Mouse (Mus musculus) heart, embryonic 10.5 days (tissue): ENCODE measurements at regions not wholly inside any gene's neighbourhood (a gene's known extent, or its start where the extent isn't known, plus 50 kb on each side); places are given as distances from the start of the nearest gene placed in this dataset.

Source experiments
- DNase-seq: peaks from one replicate; pipeline ENCODE4 v3.0.0-alpha.2; 2017; ENCODE audit warnings: low spot score
- H3K27ac ChIP-seq: fragments of 300-500 bp; sonication (generic); 2 replicates; pipeline ENCODE4 v1.5.1; 2016; ENCODE audit warnings: mild to moderate bottlenecking
- H3K27me3 ChIP-seq: fragments of 300-500 bp; sonication (generic); 2 replicates; pipeline ENCODE4 v1.6.1; 2016; ENCODE audit warnings: mild to moderate bottlenecking; ENCODE audit not compliant: poor library complexity, insufficient read depth, severe bottlenecking
- H3K36me3 ChIP-seq: fragments of 300-500 bp; sonication (generic); 2 replicates; pipeline ENCODE4 v1.6.1; 2016; ENCODE audit warnings: mild to moderate bottlenecking, moderate library complexity
- H3K4me1 ChIP-seq: fragments of 300-500 bp; sonication (generic); 2 replicates; pipeline ENCODE4 v1.6.1; 2016; ENCODE audit warnings: mild to moderate bottlenecking
- H3K4me3 ChIP-seq: fragments of 300-500 bp; sonication (generic); 2 replicates; pipeline ENCODE4 v1.5.1; 2016; ENCODE audit warnings: mild to moderate bottlenecking, moderate library complexity
- H3K9me3 ChIP-seq: fragments of 300-500 bp; sonication (generic); 2 replicates; pipeline ENCODE4 v1.6.1; 2016; ENCODE audit warnings: mild to moderate bottlenecking, moderate library complexity
- WGBS: fragments of 180-500 bp; shearing (Covaris S2); methylation state at CpG from one replicate; pipeline ENCODE4 v1.1.7; 2016; 5-methylcytosine and 5-hydroxymethylcytosine counted together

DNA sequence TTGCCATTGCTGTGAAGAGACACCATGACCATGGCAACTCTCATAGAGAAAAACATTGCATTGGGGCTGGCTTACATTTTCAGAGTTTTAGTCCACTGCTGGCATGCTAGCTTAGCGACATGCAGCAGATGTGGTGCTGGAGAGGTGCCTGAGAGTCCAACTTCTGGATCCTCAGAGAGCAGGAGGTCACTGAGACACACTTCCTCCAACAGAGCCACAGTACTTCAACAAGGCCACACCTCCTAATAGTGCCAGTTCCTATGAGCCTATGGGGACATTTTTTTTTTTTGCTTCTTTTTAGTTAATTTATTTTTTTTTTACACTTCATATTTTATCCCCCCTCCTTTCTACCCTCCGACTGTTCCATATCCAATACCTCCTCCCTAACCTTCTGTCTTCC, 120.3 kb downstream of the Ube2e3 start:
- no peak overlapping the region for H3K27ac ChIP-seq
- no peaks in the 10 kb centered on the region for H3K9me3 ChIP-seq
- H3K4me1 ChIP-seq: 0 out of 2 replicates have a peak, but pooled peaks cover 3% of the 10 kb centered on the region
- no peak overlapping the region for H3K4me3 ChIP-seq
- H3K36me3 ChIP-seq: no peaks in the 10 kb centered on the region
- DNase-seq: no peak
- 80% methylated on average over 2 of the region's 2 CpGs for WGBS
- no peaks in the 10 kb centered on the region for H3K27me3 ChIP-seq

DNA sequence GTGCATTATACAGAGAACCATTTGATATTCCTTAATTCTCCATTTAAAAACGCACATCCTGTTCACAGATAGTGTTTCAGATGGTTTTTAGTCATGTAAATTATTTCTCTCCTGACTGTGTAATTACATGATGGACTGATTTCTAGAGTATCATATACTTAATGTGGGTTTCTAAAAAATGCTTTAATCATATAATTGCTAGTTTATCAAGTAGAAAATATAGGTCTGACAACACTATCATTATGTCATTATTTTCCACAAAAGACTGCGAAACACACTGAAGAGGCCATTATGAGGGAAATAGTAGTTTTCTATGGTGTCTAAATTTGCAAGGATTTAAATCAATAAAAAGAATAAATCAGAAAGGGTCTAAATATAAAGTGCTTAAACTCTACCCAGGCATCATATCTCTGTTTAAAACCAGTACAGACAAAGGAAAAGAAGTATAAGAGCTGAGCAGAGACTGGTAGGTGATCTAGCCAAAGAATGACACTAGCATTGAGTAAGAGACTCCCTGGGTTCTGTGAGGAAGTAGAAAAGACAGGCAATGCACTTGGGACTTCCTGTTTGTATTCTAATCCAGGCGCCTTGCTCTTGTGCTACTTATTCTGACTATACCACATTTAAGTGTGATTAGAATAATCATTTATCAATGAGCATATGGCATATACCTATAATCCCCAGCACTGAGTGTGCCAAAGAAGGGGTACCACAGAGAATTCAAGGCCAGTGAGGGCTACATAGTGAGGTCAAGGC, 127.1 kb downstream of the Ube2e3 start:
- no peaks in the 10 kb centered on the region for H3K36me3 ChIP-seq
- 75% methylated on average over 3 of the region's 3 CpGs for WGBS
- H3K4me3 ChIP-seq: no peak overlapping the region
- no peak overlapping the region for H3K27ac ChIP-seq
- no peak for DNase-seq
- 0 out of 2 replicates have a peak, but pooled peaks cover 3% of the 10 kb centered on the region for H3K4me1 ChIP-seq
- no peaks in the 10 kb centered on the region for H3K27me3 ChIP-seq
- no peaks in the 10 kb centered on the region for H3K9me3 ChIP-seq

DNA sequence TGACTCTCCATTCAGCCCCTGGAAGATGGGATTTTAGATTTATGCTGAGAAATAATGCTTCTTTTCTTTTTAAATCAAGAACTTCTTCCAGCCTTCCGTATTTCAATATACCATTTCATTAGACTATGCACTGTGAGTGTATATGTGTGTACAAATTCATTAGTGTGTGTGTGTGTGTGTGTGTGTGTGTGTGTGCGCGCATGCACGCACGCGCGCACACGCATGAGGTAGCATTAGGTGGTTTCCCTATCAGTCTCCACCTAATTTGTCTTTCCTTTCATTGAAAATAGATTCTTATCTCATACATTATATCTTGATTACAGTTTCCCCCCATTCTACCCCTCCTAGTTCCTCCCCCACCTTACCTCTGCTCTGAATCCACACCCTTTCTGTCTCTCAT, 130.7 kb downstream of the Ube2e3 start:
- no peak for DNase-seq
- Histone ChIP-seq H3K4me3 (no peak overlapping the region), H3K27ac (no peak overlapping the region), H3K4me1 (no peaks in the 10 kb centered on the region), H3K9me3 (no peaks in the 10 kb centered on the region), H3K27me3 (no peaks in the 10 kb centered on the region), H3K36me3 (no peaks in the 10 kb centered on the region)
- 96% methylated on average over 8 of the region's 8 CpGs for WGBS

DNA sequence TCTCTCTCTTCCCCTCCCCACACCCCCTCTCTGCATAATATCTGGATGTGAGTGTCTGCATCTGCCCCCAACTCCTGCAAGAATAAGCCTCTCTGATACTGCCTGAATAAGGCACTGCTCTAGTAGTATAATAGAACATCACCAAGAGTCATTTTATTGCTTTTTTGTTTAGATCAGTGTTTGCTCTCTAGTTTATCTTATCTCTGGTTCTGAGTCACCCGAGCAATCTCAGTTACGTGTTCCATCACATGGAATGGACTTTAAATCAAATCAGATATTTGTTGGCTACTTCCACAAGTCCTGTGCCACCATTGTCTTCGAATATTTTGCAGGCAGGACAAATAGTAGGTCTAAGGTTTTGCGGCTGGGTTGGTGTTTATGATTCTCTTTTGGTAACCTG, 131.5 kb downstream of the Ube2e3 start:
- no peaks in the 10 kb centered on the region for H3K9me3 ChIP-seq
- 75% methylated on average over 4 of the region's 4 CpGs for WGBS

DNA sequence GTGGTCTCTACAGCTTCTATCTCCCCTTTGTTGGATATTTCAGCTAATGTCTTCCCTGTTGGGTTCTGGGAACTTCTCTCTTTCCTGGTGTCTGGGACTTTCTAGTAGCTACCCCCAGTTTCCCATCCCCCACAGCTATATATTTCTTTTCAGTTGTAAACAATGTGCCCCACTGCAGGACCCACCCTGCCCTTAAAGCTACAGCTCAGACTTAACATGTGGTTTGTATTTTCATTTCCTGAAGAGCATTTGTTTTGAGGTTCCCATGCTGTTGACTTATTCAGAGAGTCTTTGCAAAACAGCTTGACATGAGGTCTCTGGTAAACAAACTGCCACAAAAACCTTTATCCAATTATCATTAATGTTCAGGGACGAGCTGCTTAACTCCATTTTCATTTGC, 136.9 kb downstream of the Ube2e3 start:
- H3K4me1 ChIP-seq: no peaks in the 10 kb centered on the region
- no peaks in the 10 kb centered on the region for H3K9me3 ChIP-seq
- no peaks in the 10 kb centered on the region for H3K36me3 ChIP-seq
- H3K27ac ChIP-seq: no peak overlapping the region
- no peaks in the 10 kb centered on the region for H3K27me3 ChIP-seq
- no peak overlapping the region for H3K4me3 ChIP-seq
- no peak for DNase-seq
- WGBS: 36% methylated on average over 1 of the region's 1 CpGs

More for the DNA sequence above, 131.5 kb downstream of the Ube2e3 start:
- Histone ChIP-seq H3K27ac (no peak overlapping the region), H3K4me1 (no peaks in the 10 kb centered on the region), H3K27me3 (no peaks in the 10 kb centered on the region), H3K4me3 (no peak overlapping the region), H3K36me3 (no peaks in the 10 kb centered on the region)
- no peak for DNase-seq

- Histone ChIP-seq H3K36me3 (no peaks in the 10 kb centered on the region), H3K4me1 (no peaks in the 10 kb centered on the region), H3K4me3 (no peak overlapping the region), H3K27ac (no peak overlapping the region), H3K9me3 (no peaks in the 10 kb centered on the region), H3K27me3 (no peaks in the 10 kb centered on the region)
- no peak for DNase-seq
- WGBS: 77% methylated on average over 3 of the region's 3 CpGs
Measured at GRCm38 (mm10) chr2:79008642-79009041, 140.7 kb downstream of the Ube2e3 start.

DNA sequence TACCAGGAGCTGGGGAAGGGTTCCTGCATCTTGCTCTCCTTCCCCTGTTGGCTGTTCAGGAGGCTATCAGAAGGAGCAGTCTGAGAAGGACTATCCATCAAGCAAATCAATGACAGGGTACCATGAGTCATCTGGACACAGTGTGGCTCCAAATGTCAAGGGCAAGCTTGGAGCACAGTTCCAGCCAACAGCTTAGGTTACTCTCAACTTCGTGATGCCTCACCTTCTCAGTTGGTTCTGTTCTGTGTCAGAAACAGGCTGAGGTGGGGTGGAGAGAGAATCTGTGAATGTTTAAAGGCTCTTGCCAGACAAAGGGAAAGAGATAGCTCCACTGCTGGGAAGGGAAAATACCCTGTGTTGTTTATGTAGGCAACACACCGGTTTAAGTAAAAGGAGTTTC, 141.9 kb downstream of the Ube2e3 start:
- Histone ChIP-seq H3K36me3 (no peaks in the 10 kb centered on the region), H3K27ac (no peak overlapping the region), H3K9me3 (no peaks in the 10 kb centered on the region), H3K4me1 (no peaks in the 10 kb centered on the region), H3K4me3 (no peak overlapping the region), H3K27me3 (no peaks in the 10 kb centered on the region)
- DNase-seq: no peak
- WGBS: 36% methylated on average over 2 of the region's 2 CpGs

GRCm38 (mm10) chr2:79010273-79010672, 142.3 kb downstream of the Ube2e3 start:
- WGBS: 81% methylated on average over 2 of the region's 2 CpGs
- H3K4me1 ChIP-seq: no peaks in the 10 kb centered on the region

DNA sequence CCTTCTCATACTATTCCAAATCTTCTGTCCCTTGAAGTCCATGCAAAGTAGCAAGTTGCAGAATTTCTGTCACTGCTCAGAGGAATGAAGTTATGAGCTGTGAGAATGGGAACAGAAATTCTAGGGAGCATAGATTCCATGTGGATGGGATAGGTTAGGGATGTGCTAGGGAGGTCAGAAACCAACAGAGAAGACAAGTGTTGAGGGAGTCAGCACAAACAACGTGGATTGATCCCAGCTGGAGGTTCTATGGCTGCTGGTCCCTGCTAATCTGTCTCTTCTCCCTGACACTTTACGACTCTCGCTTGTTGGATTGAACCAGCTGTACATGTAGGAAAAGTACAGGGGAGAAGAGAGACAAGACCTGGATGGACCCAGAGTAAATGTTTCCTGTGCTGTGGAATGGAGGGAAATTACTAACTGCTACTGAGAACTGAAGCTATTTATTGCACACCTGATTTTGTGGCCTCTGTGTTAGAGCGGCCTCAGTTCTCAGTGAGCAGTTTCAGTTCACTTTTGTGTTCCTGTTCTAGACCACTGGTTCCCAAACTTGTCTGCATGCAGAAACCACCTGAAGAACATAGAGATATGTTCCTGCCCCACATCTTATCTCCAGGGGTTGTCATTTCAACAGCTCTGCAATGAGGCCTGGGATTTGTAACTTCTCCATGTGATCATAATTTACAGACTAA, 151.0 kb downstream of the Ube2e3 start:
- no peak for DNase-seq
- Histone ChIP-seq H3K4me3 (no peak overlapping the region), H3K36me3 (no peaks in the 10 kb centered on the region), H3K4me1 (no peaks in the 10 kb centered on the region), H3K27ac (no peak overlapping the region), H3K27me3 (no peaks in the 10 kb centered on the region), H3K9me3 (no peaks in the 10 kb centered on the region)
- WGBS: 72% methylated on average over 4 of the region's 4 CpGs

More at GRCm38 (mm10) chr2:79010273-79010672, 142.3 kb downstream of the Ube2e3 start:
- no peak overlapping the region for H3K4me3 ChIP-seq
- no peaks in the 10 kb centered on the region for H3K27me3 ChIP-seq
- H3K36me3 ChIP-seq: no peaks in the 10 kb centered on the region
- H3K9me3 ChIP-seq: no peaks in the 10 kb centered on the region
- DNase-seq: no peak
- H3K27ac ChIP-seq: no peak overlapping the region

DNA sequence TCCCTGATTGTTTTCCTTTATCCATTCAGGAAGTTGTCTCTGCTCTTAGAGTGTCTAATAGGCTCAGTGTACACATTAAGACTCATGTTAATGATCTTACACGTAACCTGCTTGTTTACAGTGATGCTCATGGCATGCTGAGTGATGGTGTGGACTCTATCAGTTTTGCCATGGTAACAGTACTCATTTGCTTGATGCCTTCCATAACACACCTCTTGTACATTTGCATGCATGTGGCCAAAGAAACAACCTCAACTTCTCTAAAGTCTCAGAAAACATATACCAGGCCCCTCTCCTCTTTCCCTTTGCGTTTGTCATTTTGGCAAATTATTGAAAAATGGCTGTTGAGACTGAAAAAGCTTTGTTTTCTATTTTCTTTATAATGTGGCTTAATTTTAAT, 155.0 kb downstream of the Ube2e3 start:
- no peaks in the 10 kb centered on the region for H3K4me1 ChIP-seq
- no peaks in the 10 kb centered on the region for H3K9me3 ChIP-seq
- H3K27ac ChIP-seq: no peak overlapping the region
- no peaks in the 10 kb centered on the region for H3K36me3 ChIP-seq
- WGBS: 77% methylated on average over 2 of the region's 2 CpGs
- no peak for DNase-seq
- no peaks in the 10 kb centered on the region for H3K27me3 ChIP-seq
- H3K4me3 ChIP-seq: no peak overlapping the region

GRCm38 (mm10) chr2:79025678-79026077, 157.8 kb downstream of the Ube2e3 start:
- 83% methylated on average over 4 of the region's 4 CpGs for WGBS
- Histone ChIP-seq H3K27me3 (no peaks in the 10 kb centered on the region), H3K9me3 (no peaks in the 10 kb centered on the region), H3K4me1 (no peaks in the 10 kb centered on the region), H3K27ac (no peak overlapping the region), H3K36me3 (no peaks in the 10 kb centered on the region), H3K4me3 (no peak overlapping the region)
- no peak for DNase-seq

DNA sequence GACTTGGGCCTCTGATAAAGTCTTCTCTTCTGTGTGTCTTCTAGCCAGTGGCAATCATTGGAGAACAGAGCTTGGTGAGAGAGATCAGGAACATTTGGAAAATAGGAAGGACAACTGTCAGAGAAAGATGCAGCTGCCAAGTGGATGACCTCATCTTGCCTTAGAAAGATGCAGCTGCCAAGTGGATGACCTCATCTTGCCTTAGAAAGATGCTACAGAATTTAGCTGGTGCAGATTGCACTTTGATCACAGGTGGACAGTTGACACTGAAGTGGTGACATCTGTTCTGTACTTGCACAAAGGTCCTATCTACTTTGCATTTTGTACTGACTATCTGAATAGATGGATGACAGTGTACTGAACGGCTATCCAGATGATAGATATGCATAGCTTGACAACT, 163.1 kb downstream of the Ube2e3 start:
- 40% methylated on average over 1 of the region's 1 CpGs for WGBS

GRCm38 (mm10) chr2:79036296-79036695, 168.4 kb downstream of the Ube2e3 start:
- Histone ChIP-seq H3K4me1 (peaks cover 8% of the 10 kb centered on the region; the same call in 1 of the 2 replicates), H3K4me3 (no peak overlapping the region), H3K9me3 (no peaks in the 10 kb centered on the region), H3K36me3 (no peaks in the 10 kb centered on the region), H3K27ac (no peak overlapping the region), H3K27me3 (no peaks in the 10 kb centered on the region)
- DNase-seq: no peak
- 82% methylated on average over 2 of the region's 2 CpGs for WGBS

More for the DNA sequence above, 163.1 kb downstream of the Ube2e3 start:
- Histone ChIP-seq H3K9me3 (no peaks in the 10 kb centered on the region), H3K27me3 (no peaks in the 10 kb centered on the region), H3K4me1 (no peaks in the 10 kb centered on the region), H3K36me3 (no peaks in the 10 kb centered on the region), H3K4me3 (no peak overlapping the region), H3K27ac (no peak overlapping the region)
- DNase-seq: no peak
